Mouse (Mus musculus): Measurements from ENCODE around the gene Tex48.

Gene Tex48

DNA sequence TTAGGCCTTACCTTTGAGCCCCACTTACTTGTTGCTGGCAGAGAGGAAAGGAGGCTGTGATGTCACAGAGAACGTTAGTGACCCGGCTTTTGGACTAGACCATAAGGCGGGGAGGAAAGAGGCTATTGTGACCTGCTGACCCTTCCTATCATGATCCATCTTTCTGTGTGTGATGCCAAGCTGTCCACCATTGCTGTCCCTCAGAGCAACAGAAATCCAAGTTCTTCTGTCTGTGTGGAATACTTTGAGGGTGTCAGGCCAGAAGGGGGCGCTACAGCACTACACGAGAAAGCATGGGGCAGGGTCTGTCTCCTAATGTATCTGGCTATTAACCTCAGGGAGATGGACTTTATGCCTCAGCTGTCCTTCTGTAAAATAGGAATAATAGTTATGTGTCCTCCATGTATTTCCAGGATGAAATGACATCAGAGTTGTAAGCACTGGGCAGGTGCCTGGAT is at the start of gene Tex48:
TSS of gene Tex48 (minus strand) at position 51 of the 458 bp plus-strand sequence.
- no peak; the same call in 1 of the 2 replicates for ATAC-seq (ENCODE audit: low TSS enrichment)

DNA sequence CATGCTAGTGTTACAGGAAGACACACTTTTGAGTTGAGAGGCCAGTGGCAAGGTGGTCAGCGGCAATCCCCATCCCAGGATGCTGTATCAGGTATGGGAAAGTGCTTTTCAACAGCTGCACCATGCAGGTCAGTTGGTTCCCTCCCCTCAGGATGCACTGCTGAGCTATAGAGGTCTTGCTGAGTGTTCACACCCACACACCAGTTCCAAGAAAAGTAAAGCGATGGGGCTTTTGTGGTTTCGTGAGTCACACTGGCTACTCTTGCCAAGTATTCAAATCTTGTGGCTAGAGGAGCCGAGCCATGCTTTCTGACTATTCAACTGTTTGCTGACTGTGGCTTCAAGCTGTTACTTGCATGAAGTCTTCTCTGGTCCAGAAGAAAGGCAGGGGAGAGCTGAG is 46.0 kb upstream of the Tex48 start:
- peak; percentile 99 for ATAC-seq (ENCODE audit: low TSS enrichment)

DNA sequence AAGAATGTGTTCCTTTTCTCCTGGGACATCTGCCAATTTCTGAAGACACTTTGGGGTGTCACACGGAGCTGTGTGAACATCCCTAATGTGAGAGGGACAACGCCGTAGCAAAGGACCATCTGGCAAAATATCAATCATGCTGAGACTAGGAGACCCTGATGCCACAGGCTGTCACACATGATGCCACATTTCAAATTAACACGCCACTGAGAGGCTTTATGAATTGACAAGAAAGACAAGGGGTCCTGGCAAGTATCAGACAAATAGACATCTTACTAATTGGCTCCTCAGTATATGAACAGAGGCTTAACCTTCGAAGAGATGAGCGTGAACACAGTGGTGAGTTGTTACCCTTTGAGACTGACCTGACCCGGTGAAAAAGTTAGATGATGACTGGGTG is 43.5 kb upstream of the Tex48 start:
- no peak for ATAC-seq (ENCODE audit: low TSS enrichment)

DNA sequence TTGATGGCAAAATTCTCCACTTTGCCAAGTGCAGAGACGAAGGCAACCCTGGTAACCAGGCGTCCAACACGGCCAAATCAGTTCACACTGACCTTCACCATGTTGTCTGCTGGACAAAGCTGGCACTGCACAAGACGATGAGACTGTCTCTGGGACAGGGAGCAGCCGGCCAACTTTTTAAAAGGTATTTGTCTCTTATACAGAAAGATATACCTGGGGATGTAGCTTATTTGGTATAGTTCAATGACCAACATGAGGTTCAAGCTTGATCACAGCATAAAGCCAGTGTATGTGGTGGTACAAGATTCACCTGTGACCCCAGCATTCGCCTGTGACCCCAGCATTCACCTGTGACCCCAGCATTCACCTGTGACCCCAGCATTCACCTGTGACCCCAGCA is 41.1 kb upstream of the Tex48 start, which contains the start of gene Gm11214:
TSS of gene Gm11214 (minus strand) at position 101 of the 400 bp plus-strand sequence.
- no peak for ATAC-seq (ENCODE audit: low TSS enrichment)

DNA sequence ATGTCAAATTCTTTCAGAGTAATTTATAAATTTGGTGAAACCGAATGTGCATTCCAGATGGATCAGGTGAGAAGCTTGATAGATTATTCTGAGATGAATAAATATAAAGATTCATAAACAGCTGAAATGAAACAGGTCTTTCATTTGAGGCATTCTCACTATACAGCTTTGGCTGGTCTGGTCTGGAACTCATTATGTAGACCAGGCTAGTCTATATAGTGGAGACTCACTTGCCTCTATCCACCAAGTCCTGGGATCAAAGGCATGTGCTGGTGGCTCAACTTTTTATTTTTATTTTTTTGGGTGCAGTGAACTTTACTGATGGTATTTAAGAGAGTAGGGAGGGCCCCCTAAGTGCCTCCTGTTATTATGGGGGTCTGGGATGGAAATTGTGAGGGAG is 39.6 kb upstream of the Tex48 start:
- ATAC-seq (ENCODE audit: low TSS enrichment): no peak

DNA sequence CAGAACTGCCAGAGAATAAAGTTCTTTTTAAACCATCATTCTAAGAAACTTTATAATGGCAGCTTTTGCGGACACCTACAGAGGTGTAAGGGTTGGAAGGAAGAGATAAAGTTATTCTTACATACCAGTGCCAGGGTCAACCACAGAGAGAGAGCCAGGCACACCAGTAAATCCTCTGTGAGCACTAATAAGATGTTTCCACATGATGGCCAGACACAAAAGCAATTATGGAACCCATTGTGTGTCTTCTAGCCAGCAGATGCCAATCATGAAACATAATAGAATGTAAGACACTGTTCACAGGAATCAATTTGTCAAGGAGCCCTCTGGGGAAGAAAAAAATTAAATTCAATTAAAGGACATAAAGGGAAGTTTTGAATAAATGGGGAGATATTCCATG is 39.2 kb upstream of the Tex48 start:
- no peak for ATAC-seq (ENCODE audit: low TSS enrichment)

DNA sequence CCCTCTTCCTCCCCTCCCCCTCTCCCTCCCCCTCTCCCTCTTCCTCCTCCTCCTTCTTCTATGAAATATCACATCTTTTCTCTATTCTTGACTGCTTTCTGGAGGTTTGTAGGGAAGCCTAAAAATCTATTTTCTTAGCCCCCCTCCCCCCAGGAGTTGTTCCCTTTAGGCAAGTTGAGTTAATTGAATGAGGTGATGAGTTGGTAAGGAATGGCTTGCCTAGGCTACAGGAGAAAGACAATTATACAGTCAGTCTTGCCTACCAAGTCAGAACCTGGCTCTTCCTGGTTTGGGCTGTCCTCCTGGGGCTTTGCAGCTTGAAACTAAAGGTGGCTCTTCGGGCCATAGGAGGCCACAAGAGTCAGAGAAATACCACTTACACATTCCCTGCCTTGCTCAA is 37.5 kb upstream of the Tex48 start:
- ATAC-seq (ENCODE audit: low TSS enrichment): no peak

DNA sequence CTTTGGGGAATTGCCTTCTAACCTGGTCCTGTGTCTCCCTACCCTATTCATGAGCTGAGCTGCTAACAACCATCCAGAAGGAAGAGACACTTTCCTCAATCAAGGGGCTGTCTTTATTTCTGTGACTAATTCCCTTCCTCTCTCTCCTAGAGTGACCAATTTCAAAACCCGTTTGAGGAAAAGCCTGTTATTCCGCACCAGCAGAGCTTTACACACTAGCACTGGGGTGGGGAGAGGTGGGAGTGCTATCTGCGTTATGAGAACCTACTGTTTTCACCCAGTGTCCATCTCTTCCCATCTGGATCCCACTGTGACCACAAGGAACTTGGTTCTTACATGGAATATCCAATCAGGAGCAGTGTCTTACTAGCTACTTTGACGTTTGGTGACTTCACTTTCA is 36.9 kb upstream of the Tex48 start:
- ATAC-seq (ENCODE audit: low TSS enrichment): no peak

DNA sequence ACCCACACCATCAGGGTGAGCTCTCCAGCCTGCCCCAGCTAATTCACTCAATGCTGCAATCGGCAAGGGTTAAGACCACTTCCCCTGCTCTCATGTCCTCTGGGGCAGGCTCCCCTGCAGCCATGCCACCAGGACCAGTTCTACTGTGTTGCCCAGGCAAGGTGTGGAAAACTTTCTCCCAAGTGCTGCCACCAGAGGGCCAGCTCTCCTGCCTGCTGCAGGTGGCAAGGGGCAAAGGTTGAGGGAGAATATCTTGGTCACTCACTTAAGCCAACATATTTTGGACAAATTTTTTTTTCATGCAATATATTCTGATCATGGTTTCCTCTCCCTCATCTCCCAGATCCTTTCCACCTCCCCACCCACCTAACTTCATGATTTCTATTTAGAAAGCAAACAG is 32.2 kb upstream of the Tex48 start:
- ATAC-seq (ENCODE audit: low TSS enrichment): no peak

DNA sequence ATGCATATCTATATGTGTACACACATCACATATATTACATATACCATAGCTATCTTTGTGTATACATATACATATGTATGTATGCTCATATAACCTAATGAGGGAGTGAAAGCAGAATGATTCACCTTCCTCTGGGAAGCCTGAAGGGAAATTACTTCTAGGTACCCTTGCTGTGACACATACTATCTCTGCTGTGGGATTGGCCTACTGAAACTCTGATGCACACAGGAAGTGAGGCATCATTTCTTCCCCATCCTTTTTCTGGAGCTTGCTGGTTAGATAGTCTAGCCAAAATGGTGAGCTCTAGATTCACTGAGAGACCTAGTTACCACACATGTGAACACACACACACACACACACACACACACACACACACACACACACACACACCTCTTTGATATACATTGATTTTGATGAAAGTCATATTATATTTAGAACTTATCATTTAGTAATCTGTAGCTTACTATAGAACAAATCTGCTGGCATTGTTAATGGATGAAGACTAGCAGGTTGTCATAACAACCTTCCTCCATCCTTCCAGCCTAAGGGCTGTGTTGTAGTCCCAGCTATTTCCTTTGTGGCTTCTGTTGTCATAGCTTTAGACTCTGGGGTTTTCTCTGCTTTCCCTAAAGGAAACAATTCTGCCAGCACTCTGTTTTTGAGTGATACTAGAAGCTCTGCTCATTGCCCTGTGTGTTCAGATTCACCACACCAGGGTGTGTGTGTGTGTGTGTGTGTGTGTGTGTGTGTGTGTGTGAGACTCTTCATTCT is 21.9 kb upstream of the Tex48 start:
- ATAC-seq (ENCODE audit: low TSS enrichment): no peak

DNA sequence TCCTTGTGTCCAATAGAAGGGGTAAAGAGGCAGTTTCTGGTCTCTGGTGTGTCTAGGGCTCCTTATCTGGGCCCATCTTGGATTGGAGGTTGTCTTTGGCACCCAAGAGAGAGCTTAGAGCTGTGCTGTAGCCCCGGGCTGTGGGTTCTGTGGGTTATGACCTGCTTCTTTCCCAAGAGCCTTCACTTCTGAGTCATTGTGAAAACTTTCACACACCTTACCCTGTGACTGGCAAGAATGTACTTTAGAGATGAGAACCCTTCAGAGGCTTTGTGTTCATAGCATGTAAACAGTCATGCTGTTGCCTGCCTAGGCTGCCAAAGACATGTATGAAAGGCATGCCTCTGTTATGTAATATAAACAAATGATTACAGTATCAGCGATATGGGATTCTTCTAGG is 17.6 kb upstream of the Tex48 start:
- no peak for ATAC-seq (ENCODE audit: low TSS enrichment)

DNA sequence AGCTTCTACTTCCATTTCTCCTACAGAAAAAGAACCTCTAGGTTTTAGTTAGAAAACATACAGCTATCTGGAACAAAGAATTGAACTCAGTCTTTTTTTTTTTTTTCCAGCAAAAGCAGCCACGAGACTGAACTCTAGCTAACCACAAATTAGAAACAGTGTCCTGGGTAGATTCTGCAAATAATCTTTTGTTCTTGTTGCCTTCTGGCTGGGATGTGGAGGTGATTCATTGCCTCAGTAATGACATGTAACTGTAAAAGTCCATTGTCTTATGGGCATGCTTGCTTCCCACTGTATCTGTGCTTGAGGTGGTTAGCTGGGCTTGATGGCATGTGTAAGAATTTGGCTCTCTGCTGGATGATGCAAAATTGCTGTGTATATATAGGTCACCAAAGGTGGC is 16.4 kb upstream of the Tex48 start:
- ATAC-seq (ENCODE audit: low TSS enrichment): no peak

DNA sequence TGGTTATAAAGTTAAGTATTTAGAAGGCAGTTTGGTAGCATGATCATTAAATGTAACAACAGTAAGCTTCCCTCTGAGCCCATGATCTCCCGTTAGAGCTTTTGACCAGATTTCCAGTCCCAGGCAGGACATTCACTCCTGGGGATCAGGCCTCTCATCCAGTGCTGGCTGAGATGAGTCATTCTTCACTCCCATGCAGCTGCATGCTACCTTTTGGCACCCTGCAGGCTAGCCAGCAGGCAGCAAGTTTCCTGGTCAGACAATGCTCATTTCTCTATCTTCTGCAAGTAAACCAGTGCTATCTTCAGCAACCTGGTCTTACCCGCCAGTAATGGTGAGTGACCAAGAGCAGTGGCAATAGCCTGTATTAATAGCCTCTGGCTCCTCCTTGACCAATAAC is 11.0 kb upstream of the Tex48 start:
- ATAC-seq (ENCODE audit: low TSS enrichment): no peak

DNA sequence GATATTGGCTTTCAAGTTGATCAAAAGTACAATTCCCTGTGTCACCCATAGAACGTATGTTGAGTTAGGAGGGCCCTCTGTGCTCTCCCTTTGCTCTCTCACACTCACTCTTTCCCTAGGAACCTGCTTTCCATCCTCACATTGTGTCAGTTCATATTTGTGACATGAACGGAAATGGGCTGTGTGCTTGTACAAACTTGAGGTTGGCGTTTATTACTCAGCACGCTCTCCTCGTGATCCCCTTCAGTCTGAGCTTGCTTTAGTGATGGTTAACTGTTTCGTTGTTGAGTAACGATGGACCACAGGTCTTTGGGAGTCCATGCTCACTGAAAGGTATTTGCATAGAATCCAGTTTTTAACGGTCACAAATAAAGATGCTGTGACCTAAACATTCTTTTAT is 4.9 kb upstream of the Tex48 start:
- ATAC-seq (ENCODE audit: low TSS enrichment): no peak

DNA sequence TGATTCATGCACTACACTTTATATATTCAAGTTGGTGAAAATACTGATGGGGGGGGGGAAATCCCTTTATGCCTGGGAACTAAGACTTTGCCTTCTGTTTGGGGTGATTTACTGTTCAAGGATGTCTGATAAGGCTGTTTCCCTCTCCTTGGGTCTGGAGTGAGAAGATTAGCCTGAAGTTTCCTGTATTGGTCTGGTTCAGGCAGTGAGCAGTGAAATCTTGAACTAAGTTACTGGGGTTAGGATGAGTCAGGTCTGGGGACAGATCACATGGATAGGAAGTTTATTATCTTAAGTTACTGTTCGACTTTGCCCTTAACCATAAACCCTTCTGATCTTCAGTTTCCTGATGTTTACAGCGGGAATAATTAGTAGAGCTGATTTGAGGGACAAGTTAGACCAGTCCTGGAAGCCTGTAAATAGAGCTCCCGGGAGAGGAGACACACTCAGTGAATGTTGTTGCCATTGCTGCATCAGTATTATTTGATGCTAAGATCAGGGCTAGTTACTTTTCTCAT is 3.4 kb upstream of the Tex48 start:
- no peak for ATAC-seq (ENCODE audit: low TSS enrichment)

DNA sequence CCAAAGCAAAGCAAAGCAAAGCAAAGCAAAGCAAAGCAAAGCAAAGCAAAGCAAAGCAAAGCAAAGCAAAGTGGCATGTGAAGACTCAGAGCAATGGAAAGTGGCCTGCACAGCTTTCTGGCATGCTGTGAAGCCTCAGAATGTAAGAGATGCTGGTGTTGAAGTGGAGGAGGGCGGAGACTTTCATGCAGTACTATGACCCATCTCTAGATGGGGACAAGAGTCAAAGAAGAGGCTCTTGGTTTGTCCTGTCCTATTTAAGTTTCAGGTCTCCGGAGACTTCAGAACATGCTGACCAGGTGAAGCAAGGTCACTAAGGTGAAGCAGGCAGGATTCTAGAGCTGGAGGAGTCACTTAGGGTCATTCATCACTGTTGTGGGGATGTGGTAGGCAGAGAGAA is 367 bp downstream of the Tex48 start:
- no peak for ATAC-seq (ENCODE audit: low TSS enrichment)

DNA sequence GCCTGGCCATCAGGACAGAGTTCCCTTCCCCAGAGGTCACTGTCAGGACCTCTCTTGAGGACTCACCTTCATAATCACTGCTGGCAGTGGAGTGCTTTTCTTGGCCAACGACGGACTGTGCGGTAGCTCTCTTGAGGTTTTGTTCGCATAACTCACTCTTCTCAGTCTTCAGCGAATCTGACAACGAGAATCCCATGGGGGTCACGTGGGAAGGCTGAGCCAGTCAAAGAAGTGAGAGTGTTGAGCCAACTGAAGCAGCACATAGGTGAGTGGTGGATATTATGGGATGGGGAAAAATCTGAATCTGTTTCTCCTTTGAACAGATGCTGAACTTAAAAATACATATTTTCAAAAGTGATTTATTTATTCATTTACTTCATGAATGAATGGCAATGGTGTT is 13.8 kb downstream of the Tex48 start:
- no peak for ATAC-seq (ENCODE audit: low TSS enrichment)

DNA sequence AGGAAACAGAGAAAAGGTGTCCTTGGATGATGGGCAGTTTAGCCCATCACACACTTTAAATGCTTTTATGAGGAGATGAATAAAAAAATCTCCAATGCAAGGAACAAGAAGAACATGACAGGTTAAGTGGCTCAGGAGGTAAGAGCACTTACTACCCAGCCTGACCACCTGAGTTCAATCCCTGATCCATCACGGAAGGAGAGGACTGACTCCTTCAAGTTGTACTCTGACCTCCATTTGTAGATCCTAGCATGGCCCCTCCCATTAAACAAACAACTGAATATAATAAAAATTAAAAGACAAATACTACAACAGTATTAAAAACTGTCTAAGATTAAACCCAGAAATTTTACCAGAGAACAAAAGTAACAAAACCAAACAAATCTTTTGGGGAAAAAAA is 16.3 kb downstream of the Tex48 start:
- ATAC-seq (ENCODE audit: low TSS enrichment): no peak

DNA sequence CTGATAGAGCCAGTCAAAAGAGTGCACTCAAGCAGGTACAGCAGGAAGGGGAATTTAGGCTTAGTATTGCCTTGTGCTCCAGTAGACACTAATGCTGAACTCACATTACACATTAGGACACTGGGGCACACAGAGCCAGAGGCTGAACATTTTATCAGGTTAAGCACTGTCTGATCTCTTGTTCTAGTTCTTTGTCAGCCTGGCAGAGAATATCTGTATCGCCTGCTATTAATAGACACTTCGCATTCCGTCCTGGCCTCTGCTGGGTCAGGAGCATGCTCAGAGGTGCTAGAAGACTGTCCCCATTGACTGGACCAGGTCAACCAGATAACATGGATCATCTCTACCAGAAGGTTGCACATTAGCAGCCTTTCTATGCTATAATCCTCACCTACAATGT is 16.7 kb downstream of the Tex48 start:
- ATAC-seq (ENCODE audit: low TSS enrichment): no peak

DNA sequence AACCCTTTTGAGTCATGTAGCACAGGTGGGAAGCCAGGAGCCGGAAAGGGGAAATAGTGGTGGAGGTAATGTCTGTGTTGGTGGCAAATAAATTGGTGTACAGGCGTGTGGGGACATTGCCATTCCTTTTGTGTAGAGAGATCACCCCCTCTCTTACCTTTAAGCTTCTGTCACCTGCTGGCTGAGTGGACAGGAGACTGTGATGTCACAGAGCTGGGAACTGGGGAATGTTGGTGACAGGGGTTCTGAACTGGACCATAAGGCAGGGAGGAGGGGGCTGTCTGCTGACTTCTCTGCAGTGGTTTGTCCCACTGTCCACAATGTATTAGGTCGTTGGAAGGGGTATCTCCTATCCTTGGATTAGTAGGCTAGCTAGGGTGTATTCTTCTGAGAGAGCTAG is 17.3 kb downstream of the Tex48 start, which contains the start of gene Gm11213:
TSS of gene Gm11213 (minus strand) at position 317 of the 400 bp plus-strand sequence.
- ATAC-seq (ENCODE audit: low TSS enrichment): no peak

DNA sequence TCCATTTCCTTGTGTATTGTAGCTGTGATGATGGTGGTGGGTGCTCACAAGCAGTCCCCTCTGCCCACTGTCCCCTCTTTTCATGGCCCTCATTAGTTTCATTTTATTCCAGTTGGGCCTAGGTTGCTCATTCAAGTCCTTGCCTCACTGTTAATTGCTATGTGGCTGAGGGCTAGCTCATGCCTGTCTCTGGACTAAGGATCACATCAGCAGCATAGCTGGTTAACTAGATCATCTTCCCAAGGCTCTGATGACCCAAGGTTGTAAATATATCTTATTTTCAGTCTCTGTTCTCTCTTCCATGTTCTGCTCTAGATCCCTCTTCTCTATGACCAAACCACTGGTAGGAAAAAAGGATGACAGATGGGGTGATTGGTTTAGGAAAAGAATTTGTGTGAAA is 21.0 kb downstream of the Tex48 start:
- no peak for ATAC-seq (ENCODE audit: low TSS enrichment)

DNA sequence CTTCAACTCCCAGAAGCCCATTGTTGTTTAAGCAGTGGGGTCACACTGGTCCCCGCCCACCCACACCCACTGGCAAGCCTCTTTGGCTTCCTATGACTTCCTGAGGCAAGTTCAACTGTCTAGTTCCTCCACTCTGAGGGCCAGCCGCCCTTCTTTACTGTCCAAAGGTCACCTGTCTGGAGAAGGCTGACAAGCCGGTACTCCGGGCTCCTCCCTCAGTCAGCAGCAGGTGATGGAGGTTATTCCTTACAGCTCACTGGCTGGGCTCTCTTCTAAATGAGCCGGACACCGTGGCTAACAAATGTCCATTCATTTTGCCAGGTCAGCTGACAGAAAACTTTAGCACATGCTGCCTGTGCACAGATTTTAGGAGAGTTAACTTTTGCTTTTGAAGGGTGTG is 21.4 kb downstream of the Tex48 start:
- no peak for ATAC-seq (ENCODE audit: low TSS enrichment)

DNA sequence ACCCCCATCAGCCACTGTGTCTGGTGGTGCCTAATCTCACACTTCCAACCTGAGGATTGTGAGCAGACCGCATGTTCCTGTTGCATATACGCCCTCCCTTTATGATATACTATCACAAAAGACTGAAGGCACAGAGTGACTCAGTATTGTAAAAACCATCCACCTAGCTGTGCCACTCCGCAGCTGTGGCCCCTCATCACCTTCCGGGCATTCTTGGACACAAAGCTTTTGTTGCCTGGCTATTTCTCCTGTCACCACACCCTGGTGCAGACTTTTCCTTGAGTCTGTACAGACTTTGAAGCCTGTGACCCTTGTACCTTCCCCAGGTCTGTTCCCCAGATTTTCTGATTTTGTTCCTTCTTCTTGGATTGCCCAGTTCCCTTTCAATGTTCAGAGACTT is 26.2 kb downstream of the Tex48 start:
- no peak for ATAC-seq (ENCODE audit: low TSS enrichment)

DNA sequence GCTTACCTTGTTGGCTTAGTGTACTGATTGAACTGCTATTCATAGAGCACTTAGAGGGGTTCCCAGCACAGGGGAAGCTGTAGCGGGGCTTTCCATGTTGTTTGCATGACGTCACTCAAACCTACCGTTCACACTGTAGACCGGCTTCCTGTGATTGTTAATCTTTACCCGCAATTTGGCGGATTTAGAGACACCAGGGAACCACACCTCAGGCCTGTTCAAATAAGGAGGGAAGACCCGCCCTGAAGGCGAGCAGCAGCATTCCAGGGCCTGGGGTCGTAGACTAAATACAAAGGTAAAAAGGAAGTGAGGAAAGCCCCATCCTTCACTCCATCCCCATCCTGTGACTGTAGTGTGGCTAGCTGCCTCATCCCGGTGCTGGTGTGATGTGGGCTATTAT is 27.0 kb downstream of the Tex48 start:
- no peak for ATAC-seq (ENCODE audit: low TSS enrichment)

Data from frontal cortex, adult (tissue).